Mouse (Mus musculus) forebrain, embryonic 10.5 days (tissue): ENCODE measurements around the gene Olfr1200. TPM values are rescaled to one million over a fixed set of nuclear protein-coding genes. Genes with fewer than 3 reads are reported as not detected.

Experiments
- DNase-seq: peaks from one replicate; pipeline ENCODE4 v3.0.0-alpha.2; 2017; ENCODE audit warnings: low spot score; ENCODE audit errors: extremely low spot score
- H3K27ac ChIP-seq: fragments of 300-500 bp; sonication (generic); 2 replicates; pipeline ENCODE4 v1.5.1; 2016; ENCODE audit warnings: mild to moderate bottlenecking
- H3K27me3 ChIP-seq: fragments of 300-500 bp; sonication (generic); 2 replicates; pipeline ENCODE4 v1.6.1; 2016; ENCODE audit warnings: mild to moderate bottlenecking; ENCODE audit not compliant: poor library complexity, severe bottlenecking
- H3K36me3 ChIP-seq: fragments of 300-500 bp; sonication (generic); replicated peaks from 2 replicates; pipeline ENCODE4 v1.6.1; 2016; ENCODE audit warnings: mild to moderate bottlenecking, moderate library complexity
- H3K4me1 ChIP-seq: fragments of 300-500 bp; sonication (generic); 2 replicates; pipeline ENCODE4 v1.6.1; 2016
- H3K4me3 ChIP-seq: fragments of 300-500 bp; sonication (generic); 2 replicates; pipeline ENCODE4 v1.5.1; 2016; ENCODE audit warnings: mild to moderate bottlenecking, moderate library complexity
- H3K9me3 ChIP-seq: fragments of 300-500 bp; sonication (generic); 2 replicates; pipeline ENCODE4 v1.6.1; 2016; ENCODE audit warnings: mild to moderate bottlenecking, moderate library complexity
- WGBS: fragments of 180-500 bp; shearing (Covaris S2); methylation state at CpG from one replicate; pipeline ENCODE4 v1.1.7; 2016; 5-methylcytosine and 5-hydroxymethylcytosine counted together
- polyA plus RNA-seq: library from polyadenylated mRNA; unstranded; fragments of >200 nt; fragmentation: Nextera tagmentation; extraction: Ambion mirVana; gene quantifications from 2 replicates; pipeline ENCODE4 v1.2.1, GENCODE M21; 2016

Gene Olfr1200
- polyA plus RNA-seq, result not detected in 2 replicates

GRCm38 (mm10) chr2:88770388-88770787 is at the start of gene Olfr1200:
Gene Olfr1200 (minus strand): TSS chr2:88770488.
- Histone ChIP-seq H3K4me1 (no peaks in the 10 kb centered on the region), H3K27ac (no peak within 1 kb of the TSS), H3K27me3 (no peaks in the 10 kb centered on the region), H3K4me3 (no peak within 1 kb of the TSS), H3K9me3 (no peaks in the 10 kb centered on the region), H3K36me3 (no peaks in the 10 kb centered on the region)
- WGBS, result 85% methylated on average over 2 of the region's 2 CpGs
- DNase-seq, result no peak

DNA sequence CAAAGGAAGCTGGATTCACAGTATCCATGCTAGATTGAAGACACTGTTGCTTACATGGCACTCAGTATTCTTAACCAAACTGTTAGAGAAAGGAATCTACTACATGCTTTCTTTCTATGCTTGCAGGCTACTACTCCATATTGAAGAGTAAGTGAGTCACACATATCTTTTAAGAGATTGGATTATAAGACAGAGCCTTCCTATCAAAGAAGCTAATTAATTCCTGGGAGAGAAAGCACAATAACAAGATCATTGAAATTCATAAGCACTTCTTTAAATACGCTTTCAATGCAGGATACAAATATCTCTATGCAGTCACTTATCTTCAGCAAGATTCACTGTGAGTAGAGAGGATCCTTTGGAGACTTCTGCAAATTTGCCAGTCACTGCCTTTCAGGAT is 43.9 kb upstream of the Olfr1200 start, which contains the start of gene Olfr1202:
Gene Olfr1202, plus strand, starts transcription at position 301 of the 400 bp plus-strand sequence.
- DNase-seq, result no peak
- H3K36me3 ChIP-seq, result no peaks in the 10 kb centered on the region
- no peaks in the 10 kb centered on the region for H3K27me3 ChIP-seq
- H3K4me1 ChIP-seq, result no peaks in the 10 kb centered on the region
- no peak within 1 kb of the TSS for H3K27ac ChIP-seq
- no peak within 1 kb of the TSS for H3K4me3 ChIP-seq
- H3K9me3 ChIP-seq, result no peaks in the 10 kb centered on the region
- 87% methylated on average over 1 of the region's 1 CpGs for WGBS

DNA sequence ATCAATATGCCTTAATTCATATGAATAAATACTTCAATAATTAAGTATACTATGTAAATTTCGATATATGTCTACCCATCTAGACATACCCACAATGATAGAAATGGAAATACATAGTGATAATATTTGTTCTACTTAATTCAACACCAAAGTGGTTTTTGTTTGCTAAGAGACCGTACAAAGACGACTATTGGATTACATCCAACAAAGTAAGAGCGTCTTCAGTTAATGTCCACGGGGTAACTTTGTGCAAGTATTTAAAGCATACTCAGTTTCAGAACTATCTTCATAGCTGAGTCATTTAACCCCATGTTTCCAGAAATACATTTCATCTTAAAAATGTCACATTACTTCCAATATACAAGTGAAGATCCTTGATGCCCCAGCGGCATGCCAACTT is 22.4 kb upstream of the Olfr1200 start, which contains the start of gene Olfr1201:
Gene Olfr1201, plus strand, starts transcription at position 301 of the 400 bp plus-strand sequence.
- Histone ChIP-seq H3K4me3 (no peak within 1 kb of the TSS), H3K27ac (no peak within 1 kb of the TSS), H3K4me1 (no peaks in the 10 kb centered on the region), H3K9me3 (no peaks in the 10 kb centered on the region), H3K36me3 (no peaks in the 10 kb centered on the region), H3K27me3 (no peaks in the 10 kb centered on the region)
- no peak for DNase-seq
- WGBS, result 89% methylated on average over 6 of the region's 6 CpGs

- 96% methylated on average over 2 of the region's 2 CpGs for WGBS
- DNase-seq, result no peak
- H3K9me3 ChIP-seq, result no peaks in the 10 kb centered on the region
Observed at GRCm38 (mm10) chr2:88760369-88760768, 9.9 kb downstream of the Olfr1200 start, which contains the start of gene Olfr1199. Gene Olfr1199 (minus strand): TSS chr2:88760469.

GRCm38 (mm10) chr2:88751270-88751669 is 19.0 kb downstream of the Olfr1200 start, which contains the start of gene Olfr1198:
Gene Olfr1198 (minus strand): TSS chr2:88751370.
- Histone ChIP-seq H3K36me3 (no peaks in the 10 kb centered on the region), H3K4me3 (no peak within 1 kb of the TSS), H3K27me3 (no peaks in the 10 kb centered on the region), H3K4me1 (no peaks in the 10 kb centered on the region), H3K9me3 (no peaks in the 10 kb centered on the region), H3K27ac (no peak within 1 kb of the TSS)
- WGBS, result 98% methylated on average over 2 of the region's 2 CpGs
- DNase-seq, result no peak

More at GRCm38 (mm10) chr2:88760369-88760768, 9.9 kb downstream of the Olfr1200 start, which contains the start of gene Olfr1199:
- Histone ChIP-seq H3K27ac (no peak within 1 kb of the TSS), H3K4me1 (no peaks in the 10 kb centered on the region), H3K4me3 (no peak within 1 kb of the TSS), H3K36me3 (no peaks in the 10 kb centered on the region), H3K27me3 (no peaks in the 10 kb centered on the region)

DNA sequence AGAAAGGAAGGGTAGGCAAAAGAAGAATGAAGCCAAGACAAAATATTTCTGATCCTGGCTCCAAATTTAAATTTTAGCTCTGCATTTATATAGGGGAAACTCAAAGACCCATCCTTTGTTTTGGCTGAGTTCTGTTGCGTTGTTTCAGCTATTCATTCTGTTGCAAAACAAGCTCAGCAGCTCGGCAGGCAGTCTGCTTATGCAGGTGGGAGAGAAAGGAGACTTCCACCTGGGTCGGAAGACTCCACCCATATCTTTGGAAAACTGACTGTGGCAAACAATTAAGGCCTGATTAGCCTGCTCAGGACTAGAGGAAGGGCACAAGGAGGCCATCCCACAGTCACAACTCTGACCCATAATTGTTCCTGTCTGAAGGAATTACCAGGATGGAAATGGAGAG is 26.9 kb downstream of the Olfr1200 start:
- H3K4me1 ChIP-seq, result no peaks in the 10 kb centered on the region
- no peak for DNase-seq
- no peak overlapping the region for H3K4me3 ChIP-seq
- no peaks in the 10 kb centered on the region for H3K9me3 ChIP-seq
- H3K27me3 ChIP-seq, result no peaks in the 10 kb centered on the region
- H3K36me3 ChIP-seq, result no peaks in the 10 kb centered on the region
- H3K27ac ChIP-seq, result no peak overlapping the region
- 58% methylated on average over 3 of the region's 3 CpGs for WGBS

- no peaks in the 10 kb centered on the region for H3K27me3 ChIP-seq
- no peaks in the 10 kb centered on the region for H3K4me1 ChIP-seq
- no peaks in the 10 kb centered on the region for H3K9me3 ChIP-seq
- no peak within 1 kb of the TSS for H3K4me3 ChIP-seq
- no peaks in the 10 kb centered on the region for H3K36me3 ChIP-seq
- no peak for DNase-seq
- H3K27ac ChIP-seq, result no peak within 1 kb of the TSS
- 84% methylated on average over 1 of the region's 1 CpGs for WGBS
Observed at GRCm38 (mm10) chr2:88732266-88732665, 38.0 kb downstream of the Olfr1200 start, which contains the start of gene Olfr1197. Gene Olfr1197 (minus strand): TSS chr2:88732366.

Other genes with a start within 250 kb of the Olfr1200 start
- gene Olfr1188, start 213.6 kb downstream of the Olfr1200 start, polyA plus RNA-seq, result not detected in 2 replicates
- not detected in 2 replicates for gene Olfr1189, start 184.0 kb downstream of the Olfr1200 start, polyA plus RNA-seq
- not detected in 2 replicates for gene Olfr1191-ps1, start 129.9 kb downstream of the Olfr1200 start, polyA plus RNA-seq
- gene Olfr1192-ps1, start 122.0 kb downstream of the Olfr1200 start, polyA plus RNA-seq, result not detected in 2 replicates
- not detected in 2 replicates for gene Olfr1193, start 94.9 kb downstream of the Olfr1200 start, polyA plus RNA-seq
- not detected in 2 replicates for gene Olfr1195, start 81.3 kb downstream of the Olfr1200 start, polyA plus RNA-seq
- gene Olfr1196, start 65.9 kb downstream of the Olfr1200 start, polyA plus RNA-seq, result not detected in 2 replicates
- gene Olfr1197, start 38.1 kb downstream of the Olfr1200 start, polyA plus RNA-seq, result not detected in 2 replicates
- not detected in 2 replicates for gene Olfr1198, start 19.1 kb downstream of the Olfr1200 start, polyA plus RNA-seq
- not detected in 2 replicates for gene Olfr1199, start 10.0 kb downstream of the Olfr1200 start, polyA plus RNA-seq
- not detected in 2 replicates for gene Olfr1201, start 22.5 kb upstream of the Olfr1200 start, polyA plus RNA-seq
- 0.04 TPM in 1 of 2 replicates, not detected in the other for gene Olfr1202, start 44.0 kb upstream of the Olfr1200 start, polyA plus RNA-seq
- gene Olfr1205, start 59.2 kb upstream of the Olfr1200 start, polyA plus RNA-seq, result not detected in 2 replicates
- not detected in 2 replicates for gene Olfr1204, start 78.8 kb upstream of the Olfr1200 start, polyA plus RNA-seq
- gene Olfr1206, start 92.7 kb upstream of the Olfr1200 start, polyA plus RNA-seq, result not detected in 2 replicates
- gene Olfr1208, start 131.8 kb upstream of the Olfr1200 start, polyA plus RNA-seq, result not detected in 2 replicates
- gene Olfr1209, start 144.7 kb upstream of the Olfr1200 start, polyA plus RNA-seq, result not detected in 2 replicates
- not detected in 2 replicates for gene Olfr1211, start 167.6 kb upstream of the Olfr1200 start, polyA plus RNA-seq
- not detected in 2 replicates for gene Olfr1212, start 183.5 kb upstream of the Olfr1200 start, polyA plus RNA-seq
- not detected in 2 replicates for gene Gm13762, start 209.8 kb upstream of the Olfr1200 start, polyA plus RNA-seq
- gene Olfr1214, start 222.2 kb upstream of the Olfr1200 start, polyA plus RNA-seq, result not detected in 2 replicates
- gene Olfr1215, start 236.5 kb upstream of the Olfr1200 start, polyA plus RNA-seq, result not detected in 2 replicates
- not detected in 2 replicates for gene Olfr1216, start 247.9 kb upstream of the Olfr1200 start, polyA plus RNA-seq